Mouse (Mus musculus): ENCODE data around the gene Pls3.
"Not testable (repeated sequence)": the region's sequence is repeated elsewhere in the genome, so short reads cannot be mapped to it uniquely, and the experiment has no call there.

DNA sequence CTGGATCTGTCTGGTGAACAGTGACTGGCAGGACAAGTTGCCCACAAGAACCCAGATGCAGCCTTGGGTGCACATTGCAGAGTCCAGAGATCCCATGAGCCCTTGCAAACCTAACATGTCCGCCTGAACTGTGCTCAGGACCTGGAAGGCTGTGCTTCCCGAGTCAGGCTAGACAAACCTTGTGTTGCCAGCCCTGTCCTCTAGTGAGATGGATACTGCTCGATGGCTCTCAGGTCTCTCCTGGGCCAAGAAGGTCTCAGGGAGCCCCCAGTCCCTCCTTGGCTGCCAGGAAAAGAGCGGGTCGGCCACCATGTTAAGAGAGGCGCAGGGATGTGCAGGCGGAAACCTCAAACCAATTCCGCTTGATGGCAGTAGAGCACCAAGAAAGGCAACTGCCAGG is 135.5 kb downstream of the Pls3 start:
- TF ChIP-seq CTCF, EP300 (IDR thresholded peaks at IDR 0.05): not testable (repeated sequence)

All from lung, postnatal 0 days (tissue).